Mouse (Mus musculus) adrenal gland, adult 18-20 months (tissue): ENCODE results near the gene Thsd4. TPM values are rescaled to one million over a fixed set of nuclear protein-coding genes. Genes with fewer than 3 reads are reported as not detected.

ENCODE experiments used
- DNase-seq, 2 experiments: peaks; one replicate each; pipeline ENCODE4 v3.0.0; 2021 to 2022; ENCODE audit warnings: low spot score in 2 of 2
- total RNA-seq, 2 experiments: library from RNA; stranded (reverse); gene quantifications; 1 replicate in 1 of 2; 2 replicates in 1 of 2; pipeline ENCODE4 v1.2.3; 2021

Gene Thsd4
- total RNA-seq, 2 experiments from 2014 or later, result 3.2 to 3.6 TPM

DNA sequence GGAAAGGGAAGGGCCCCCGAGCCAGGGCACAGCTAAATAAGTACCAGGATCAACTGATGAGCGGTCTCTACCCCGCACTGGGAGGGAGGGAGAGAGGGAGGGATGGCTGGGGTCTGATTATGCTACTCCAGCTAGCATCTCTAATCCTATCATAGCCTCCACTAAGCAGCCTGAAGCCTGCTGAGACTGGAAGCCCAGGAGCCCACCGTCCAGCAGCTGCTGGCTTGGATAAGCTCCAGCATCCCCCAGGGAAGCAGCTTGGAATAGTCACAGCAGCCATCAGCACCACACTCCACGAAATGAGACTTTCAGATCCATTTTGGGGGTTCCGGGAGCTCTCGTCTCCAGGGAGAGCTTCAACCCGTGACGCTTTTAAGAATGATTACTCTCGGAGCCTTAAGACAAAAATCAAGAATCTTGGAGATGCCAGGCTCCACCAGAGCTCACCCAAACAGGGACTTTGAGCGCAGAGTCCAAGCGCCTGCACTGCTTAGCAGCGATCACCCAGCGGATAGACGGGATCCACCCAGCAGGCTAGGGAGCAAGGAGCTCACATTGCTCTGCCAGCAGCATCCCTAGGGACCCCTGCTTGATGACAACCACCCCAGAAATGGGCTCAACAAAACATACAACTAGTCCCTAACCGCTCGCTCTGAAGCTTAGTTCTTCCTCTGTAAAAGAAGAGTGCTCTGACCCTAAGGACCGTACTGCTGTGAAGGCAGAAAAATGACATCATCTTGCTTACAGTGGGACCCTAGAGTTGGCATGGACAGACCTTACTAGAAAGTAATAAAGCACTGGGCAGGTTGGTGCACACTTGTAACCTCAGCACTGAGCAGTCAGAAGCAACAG is 64.3 kb downstream of the Thsd4 start:
- no peak for DNase-seq

DNA sequence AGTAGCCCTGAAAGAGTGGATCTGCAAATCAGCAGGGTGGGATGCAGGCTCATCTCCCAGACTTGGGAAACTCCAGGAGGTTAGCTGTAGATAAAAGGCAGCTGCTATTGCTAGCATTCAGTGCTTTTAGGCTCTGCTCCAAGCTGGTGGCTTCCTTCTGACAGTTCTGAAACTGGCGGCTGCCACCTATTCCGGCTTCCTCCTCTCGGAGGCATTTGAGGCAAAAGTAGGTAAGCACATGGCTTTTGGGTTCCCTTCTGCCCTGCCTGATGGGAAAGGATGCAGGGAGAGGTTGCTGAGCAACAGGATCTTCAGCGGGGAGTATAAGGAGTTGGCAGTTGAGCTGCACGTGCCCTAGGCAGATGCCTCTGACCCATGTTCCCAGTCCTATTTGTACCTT is 65.2 kb downstream of the Thsd4 start:
- DNase-seq, result no peak

DNA sequence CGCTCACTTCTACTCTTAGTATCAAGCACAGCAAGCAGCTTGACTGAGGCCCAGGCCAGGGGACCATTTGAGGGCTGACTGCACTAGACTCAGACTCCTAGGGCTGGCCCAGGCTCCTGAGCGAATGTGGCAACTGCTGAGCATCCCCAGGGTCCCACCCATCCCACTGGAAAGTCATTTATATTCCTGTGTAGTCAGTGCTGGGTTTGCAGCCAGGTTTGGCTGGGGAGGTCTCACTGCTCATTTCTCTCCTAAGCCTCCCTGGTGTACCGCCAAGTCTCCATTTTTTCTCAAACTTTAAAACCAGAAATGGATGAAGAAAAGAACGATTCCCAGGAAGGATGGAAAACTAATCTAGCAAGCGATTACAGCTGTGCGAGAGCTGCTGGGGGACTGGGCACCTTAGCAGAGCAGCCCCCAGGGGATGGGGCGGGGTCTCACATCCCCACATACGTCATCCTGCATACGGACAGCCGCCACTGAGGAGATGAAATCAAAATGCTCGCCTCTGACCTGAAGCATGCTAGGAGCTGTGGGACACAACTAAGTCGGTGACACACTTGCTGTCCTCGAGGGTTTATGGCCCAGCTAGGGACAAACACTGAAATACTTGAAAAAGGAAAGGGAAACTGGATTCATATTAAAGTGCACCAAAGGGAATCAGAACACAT is 67.3 kb downstream of the Thsd4 start:
- no peak for DNase-seq

GRCm38 (mm10) chr9:60449498-60449897 is 72.3 kb downstream of the Thsd4 start:
- DNase-seq, result no peak

GRCm38 (mm10) chr9:60445821-60446220 is 76.0 kb downstream of the Thsd4 start:
- DNase-seq, result no peak

DNA sequence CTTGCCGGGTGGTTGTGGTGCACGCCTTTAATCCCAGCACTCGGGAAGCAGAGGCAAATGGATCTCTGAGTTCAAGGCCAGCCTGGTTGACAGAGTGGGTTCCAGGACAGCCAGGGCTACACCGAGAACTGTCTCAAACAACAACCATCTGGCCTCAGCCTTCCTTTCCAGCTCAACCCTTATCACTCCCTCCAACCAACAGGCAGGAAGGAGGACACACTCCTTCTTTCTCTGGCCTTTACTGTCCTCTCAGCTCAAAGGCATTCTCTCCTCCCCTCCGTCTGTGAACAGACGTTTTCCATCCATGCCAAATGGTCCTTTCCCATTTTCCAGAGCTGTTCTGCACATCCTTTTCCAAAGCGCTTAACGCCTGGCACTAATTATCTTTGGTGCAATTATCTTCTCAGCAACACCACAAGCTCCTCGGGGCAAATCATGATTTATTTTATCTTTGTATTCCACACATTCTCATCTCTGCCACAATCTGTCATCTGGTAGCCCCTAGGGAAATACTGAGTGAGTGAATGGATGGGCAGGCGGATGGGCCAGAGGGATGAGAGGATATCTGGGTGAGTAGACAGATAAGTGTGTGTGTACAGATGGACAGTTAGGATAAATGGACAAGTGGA is 80.5 kb downstream of the Thsd4 start:
- no peak for DNase-seq

DNA sequence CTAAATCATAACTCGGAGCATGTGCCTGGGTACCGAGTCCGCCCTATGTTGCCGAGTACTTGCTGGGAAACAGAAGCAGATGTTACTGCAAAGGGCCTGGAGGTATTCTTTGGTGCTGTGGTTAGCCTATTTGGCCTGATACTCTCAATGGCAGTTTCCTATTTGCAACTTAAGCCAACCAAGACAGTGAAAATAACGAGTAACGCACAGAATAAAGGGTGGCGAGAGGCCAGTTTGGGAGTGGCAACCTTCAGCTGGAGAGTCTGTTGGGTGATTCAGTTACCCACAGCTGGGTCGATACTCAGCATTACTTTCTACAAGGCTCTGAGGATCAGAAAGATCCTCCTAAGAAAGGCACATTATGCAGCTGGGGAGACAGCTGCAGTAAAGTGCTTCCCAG is 81.3 kb downstream of the Thsd4 start:
- no peak for DNase-seq

GRCm38 (mm10) chr9:60436246-60436645 is 85.6 kb downstream of the Thsd4 start:
- no peak for DNase-seq

GRCm38 (mm10) chr9:60434093-60434492 is 87.8 kb downstream of the Thsd4 start:
- no peak for DNase-seq

DNA sequence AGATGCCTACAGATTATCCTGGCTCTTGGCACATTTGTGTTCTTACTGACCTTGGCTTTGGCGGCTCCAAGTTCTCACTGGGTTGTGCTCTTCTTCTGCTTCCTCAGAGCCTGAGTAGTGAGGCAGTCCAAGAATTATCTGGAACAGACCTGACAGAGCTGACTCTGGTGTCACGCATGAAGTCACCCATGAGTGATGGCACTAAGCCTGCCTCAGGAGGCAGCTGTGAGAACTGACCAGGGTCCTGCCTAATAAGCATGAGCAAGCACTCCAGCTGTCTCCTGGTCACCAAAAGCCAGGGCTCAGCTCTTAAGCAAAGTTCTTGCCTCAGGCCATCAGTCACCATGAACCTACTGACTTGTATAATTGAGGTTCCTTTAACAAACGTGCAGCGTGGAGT is 89.9 kb downstream of the Thsd4 start:
- DNase-seq, result no peak

DNA sequence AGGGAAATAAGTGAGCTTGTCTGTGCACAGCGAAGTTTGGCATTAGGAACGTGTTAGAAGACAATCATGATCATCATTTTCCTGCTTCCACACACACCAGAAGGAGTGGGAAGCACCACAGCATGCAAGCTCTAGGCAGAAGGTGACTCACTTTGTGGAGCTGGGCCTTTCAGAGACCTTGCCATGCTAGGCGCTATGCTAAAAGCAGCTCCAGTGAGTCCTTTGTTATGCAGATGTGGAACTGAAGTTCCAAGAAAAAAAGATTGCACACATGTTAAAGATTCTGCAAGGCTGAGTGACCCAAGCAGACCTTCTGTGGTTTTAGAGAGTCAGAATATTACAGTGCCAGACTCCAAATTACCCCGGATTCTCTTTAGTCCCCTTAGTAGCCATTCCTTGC is 91.8 kb downstream of the Thsd4 start:
- DNase-seq, result no peak

DNA sequence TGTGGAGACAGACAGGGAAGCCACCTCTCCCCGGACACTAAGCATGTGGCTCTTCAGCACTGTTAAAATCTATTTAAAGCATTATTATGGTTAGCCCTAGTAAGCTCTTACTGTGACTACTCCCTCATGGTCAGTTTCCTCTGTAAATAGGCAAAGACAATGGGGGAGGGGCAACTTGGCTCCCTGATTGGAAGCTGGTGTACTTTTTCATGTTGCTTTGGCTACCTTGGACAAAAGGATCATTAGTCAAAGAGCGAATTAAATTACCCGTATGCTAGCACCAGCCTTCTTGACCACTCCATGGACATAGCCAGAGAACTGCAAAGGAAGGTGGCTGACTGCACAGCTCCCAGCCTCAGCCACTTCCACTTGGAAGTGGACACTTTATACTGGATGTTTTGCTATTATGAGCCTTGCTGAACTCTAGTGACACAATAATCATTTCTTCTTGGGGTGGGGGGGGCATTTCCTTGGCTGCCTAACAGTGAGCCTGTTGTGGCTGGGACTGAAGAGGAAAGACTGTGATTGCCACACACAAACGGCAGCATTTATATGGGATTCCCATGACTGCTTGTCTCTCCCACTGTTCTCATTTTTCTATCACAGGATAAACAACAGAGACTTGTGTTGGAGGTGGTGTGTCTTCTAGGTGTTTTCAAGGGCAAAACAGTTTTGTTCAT is 107.6 kb downstream of the Thsd4 start:
- DNase-seq, result no peak

- no peak for DNase-seq
Observed at GRCm38 (mm10) chr9:60410872-60411635, 110.8 kb downstream of the Thsd4 start.

- DNase-seq, result no peak
Observed at GRCm38 (mm10) chr9:60407374-60407773, 114.5 kb downstream of the Thsd4 start.

DNA sequence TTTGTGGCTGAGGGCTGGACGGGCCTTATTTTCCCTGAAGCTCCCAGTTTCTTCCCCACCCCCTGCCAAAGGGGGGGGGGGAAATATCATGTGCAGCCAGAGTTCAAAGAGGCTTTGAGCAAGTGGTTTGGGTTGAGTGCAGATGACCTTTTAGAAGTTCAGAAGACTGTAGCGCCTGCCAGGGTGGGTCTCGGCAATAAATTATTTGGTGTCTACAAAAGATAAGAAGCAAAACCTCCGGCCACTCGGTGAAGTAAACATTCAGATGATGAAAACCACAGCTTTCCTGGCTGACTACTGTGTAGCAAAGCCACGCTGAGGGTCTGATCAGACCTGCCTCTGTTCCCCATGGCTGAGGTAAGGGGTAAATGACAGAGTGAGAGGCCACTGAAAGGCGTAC is 116.1 kb downstream of the Thsd4 start:
- no peak for DNase-seq

DNA sequence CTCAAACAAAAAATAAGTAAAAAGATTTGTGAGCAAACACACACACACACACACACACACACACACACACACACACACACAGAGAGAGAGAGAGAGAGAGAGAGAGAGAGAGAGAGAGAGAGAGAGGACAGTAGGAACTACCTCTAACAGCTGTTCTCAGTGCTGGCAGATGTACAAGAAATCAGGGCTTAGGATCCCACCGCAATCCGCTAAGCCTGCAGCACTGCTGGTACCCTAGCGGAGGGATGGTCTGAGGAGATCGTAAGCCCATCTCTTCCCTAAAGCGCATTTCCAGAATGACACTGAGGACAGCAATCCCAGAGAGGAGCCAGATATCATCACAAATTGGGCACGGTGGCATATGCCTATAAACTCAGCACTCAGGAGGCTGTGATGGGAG is 119.2 kb downstream of the Thsd4 start:
- no peak for DNase-seq

- no peak for DNase-seq
Observed at GRCm38 (mm10) chr9:60400001-60400400, 121.8 kb downstream of the Thsd4 start.

DNA sequence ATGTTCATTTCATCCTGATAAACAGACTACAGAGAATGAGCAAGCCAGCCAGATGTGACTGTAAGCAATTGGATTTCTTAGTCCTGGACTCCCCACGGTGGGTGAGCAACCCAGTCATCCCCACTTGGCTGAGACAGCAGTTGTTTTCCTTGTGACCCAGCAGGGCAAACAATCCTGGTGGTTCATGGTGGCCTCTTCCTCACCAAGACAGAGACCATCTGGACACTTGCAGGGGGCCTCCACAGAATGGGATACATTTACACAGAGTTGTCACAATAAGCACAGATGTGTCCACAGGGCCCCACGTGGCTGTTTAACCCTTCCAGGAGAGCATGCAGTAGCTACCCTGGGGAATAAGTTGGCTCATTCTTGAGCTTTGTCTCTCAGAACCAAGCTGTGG is 123.8 kb downstream of the Thsd4 start:
- DNase-seq, result no peak

DNA sequence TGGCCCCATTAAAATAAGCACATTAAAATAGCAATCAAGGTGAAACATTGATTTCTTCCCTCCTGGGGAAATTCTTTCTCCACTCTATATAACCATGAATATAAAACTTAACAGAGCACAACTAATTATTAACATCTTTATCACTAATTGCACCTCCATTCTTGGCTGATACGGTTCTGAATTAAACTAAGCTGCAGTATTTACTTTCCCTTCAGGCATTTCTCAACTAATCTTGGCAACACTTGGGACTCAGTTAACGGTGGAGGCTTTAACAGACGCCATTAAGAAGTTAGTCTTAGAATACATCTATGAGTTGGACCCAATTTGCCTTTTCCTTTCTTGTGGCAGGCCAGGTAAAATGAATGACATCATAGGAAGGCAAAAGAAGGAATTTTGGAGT is 125.8 kb downstream of the Thsd4 start:
- no peak for DNase-seq

DNA sequence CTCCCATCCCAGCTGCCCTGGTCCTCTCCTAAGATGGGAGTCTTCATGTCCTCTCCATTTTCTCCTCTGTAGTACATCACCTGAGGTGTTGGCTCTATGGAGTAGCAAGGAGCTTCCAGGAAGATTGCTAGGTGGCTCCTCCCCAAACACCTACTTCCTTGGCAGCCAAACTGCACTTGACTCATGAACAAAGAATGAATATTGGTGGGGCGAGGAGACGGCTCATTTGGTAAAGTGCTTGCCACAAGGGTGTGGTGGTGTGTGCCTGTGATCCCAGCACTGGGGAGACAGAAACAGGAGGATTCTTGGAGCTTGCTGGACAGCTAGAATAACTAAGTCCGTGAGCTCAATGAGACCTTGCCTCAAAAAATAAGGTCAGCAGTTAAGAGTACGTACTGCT is 128.9 kb downstream of the Thsd4 start:
- DNase-seq, result no peak

GRCm38 (mm10) chr9:60384751-60385150 is 137.1 kb downstream of the Thsd4 start:
- no peak for DNase-seq
